Mouse (Mus musculus) brown adipose tissue, adult 24 weeks (tissue): Measurements from ENCODE around the gene E130308A19Rik. TPM values are rescaled to one million over a fixed set of nuclear protein-coding genes. Genes with fewer than 3 reads are reported as not detected.
A peak's percentile ranks its signal among the peaks of the same experiment; 100 is the strongest.
"Not testable (repeated sequence)": the region's sequence is repeated elsewhere in the genome, so short reads cannot be mapped to it uniquely, and the experiment has no call there.

Experiments used
- H3K27ac ChIP-seq: fragments of 200-500 bp; replicated peaks from 2 replicates; pipeline ENCODE4 v1.5.1; 2012; ENCODE audit warnings: low read depth, mild to moderate bottlenecking, low read length
- H3K4me1 ChIP-seq: fragments of 200-500 bp; 2 replicates; pipeline ENCODE4 v1.6.1; 2012; ENCODE audit warnings: low read length, mixed read lengths; ENCODE audit not compliant: control insufficient read depth, insufficient read depth, insufficient read length
- H3K4me3 ChIP-seq: fragments of 200-500 bp; 2 replicates; pipeline ENCODE4 v1.5.1; 2012; ENCODE audit warnings: low read depth, mild to moderate bottlenecking, low read length, moderate library complexity; ENCODE audit not compliant: insufficient read depth
- polyA plus RNA-seq: library from polyadenylated mRNA; stranded (reverse); fragments of >200 nt; gene quantifications from 2 replicates; pipeline ENCODE4 v1.2.4, GENCODE M21; 2012; ENCODE audit not compliant: missing spikeins, insufficient read depth, insufficient read length

E130308A19Rik gene
- polyA plus RNA-seq, 1 experiment, result 1.7 TPM

DNA sequence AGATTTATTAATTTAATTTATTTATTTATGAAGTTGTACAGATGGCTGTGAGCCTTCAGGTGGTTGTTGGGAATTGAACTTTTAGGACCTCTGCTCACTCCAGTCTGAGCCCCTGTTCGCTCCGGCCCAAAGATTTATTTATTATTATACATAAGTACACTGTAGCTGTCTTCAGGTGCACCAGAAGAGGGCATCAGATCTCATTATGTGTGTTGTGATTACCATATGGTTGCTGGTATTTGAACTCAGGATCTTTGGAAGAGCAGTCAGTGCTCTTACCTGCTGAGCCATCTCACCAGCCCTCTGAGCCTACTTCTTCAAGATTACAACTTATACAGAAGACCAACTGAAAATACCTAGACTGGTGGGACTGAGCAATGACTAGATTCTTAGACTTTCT is 167.6 kb downstream of the E130308A19Rik start:
- not testable (repeated sequence) for H3K4me1 ChIP-seq, H3K27ac ChIP-seq, H3K4me3 ChIP-seq

- Histone ChIP-seq H3K4me3 (no peak overlapping the region), H3K4me1 (no peaks in the 10 kb centered on the region), H3K27ac (no peak overlapping the region)
These were observed 168.1 kb downstream of the E130308A19Rik start for GRCm38 (mm10) chr4:59794116-59794515.

- no peak overlapping the region for H3K4me3 ChIP-seq
- H3K27ac ChIP-seq, result no peak overlapping the region
- H3K4me1 ChIP-seq, result no peaks in the 10 kb centered on the region
These were observed 169.9 kb downstream of the E130308A19Rik start for GRCm38 (mm10) chr4:59795788-59796455.

DNA sequence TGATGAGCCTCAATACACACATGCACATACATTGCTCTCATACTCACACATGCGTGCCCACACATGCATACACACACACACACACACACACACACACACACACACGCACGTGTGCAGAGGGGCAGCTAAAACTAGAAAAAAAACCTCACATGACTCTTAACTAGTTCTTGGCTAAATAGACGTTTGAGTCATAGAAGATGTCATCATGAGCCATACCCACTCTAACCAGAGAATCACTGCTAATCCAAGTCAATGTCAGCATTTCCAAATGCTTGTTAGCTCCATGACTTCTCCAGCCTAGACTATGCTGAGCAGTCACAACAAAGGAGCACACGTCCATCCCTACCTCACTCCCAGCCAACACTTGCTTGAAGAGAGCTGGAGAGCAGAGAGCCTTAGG is 174.2 kb downstream of the E130308A19Rik start:
- Histone ChIP-seq H3K4me1 (no peaks in the 10 kb centered on the region), H3K4me3 (no peak overlapping the region), H3K27ac (no peak overlapping the region)

- no peak within 1 kb of the TSS for H3K27ac ChIP-seq
- no peaks in the 10 kb centered on the region for H3K4me1 ChIP-seq
- no peak within 1 kb of the TSS for H3K4me3 ChIP-seq
These were observed 175.5 kb downstream of the E130308A19Rik start, which contains the start of gene Inip for GRCm38 (mm10) chr4:59801489-59801888. Gene Inip (minus strand): TSS chr4:59801589.

DNA sequence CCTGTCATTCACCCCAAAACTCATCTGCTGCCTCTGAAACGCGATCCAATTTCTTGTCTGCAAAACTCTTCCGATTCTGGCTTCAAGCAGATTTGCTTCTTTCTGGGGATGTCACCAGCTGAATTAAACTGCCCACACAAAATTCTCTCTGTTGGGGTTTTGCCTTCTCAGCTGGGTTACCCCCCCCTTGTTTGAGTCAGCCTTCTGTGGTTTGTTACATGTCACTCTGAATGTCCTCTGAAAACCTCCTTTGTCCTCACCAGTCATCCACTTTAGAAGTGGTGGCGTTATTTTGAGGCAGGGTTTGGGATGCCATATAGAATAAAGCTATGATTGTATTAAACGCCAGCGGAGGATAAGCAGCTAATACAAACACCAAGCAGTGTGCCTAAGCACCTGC is 176.1 kb downstream of the E130308A19Rik start:
- Histone ChIP-seq H3K27ac (no peak overlapping the region), H3K4me1 (no peaks in the 10 kb centered on the region), H3K4me3 (no peak overlapping the region)

DNA sequence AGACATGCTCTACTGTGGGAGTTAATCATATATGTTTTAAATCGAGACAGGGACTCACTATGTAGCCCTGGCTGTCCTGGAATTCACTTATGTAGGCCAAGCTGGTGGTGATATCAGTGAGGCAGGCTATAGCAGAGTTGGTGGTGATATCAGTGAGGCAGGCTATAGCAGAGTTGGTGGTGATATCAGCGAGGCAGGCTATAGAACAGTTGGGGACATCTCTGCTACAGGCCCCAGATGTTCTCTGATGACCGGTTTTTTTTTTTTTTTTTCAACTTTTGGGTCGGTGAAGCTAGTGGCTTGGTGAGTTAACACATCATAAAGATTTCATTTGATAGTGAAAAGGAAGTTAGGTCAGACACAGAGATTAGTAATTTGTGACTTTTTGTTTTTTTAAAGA is 176.8 kb downstream of the E130308A19Rik start:
- Histone ChIP-seq H3K4me3 (no peak overlapping the region), H3K4me1 (no peaks in the 10 kb centered on the region), H3K27ac (no peak overlapping the region)

DNA sequence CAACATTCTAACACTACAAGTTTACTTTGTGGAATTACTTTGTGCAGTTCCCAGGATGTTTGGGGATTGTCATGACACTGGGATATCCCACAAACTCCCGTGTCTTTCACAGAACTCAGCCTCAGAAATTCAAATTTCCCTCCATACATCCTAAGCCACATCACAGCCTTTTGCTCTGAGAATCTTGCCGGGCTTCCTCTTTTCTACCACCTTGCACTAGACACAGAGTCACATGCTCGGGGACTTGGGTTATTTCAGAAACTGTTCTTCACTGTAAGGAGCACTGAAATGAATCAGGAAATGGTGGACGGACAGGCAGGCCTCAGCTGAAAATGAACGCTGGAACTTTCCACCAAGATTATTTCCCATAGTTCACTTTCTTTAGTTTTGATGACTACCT is 177.3 kb downstream of the E130308A19Rik start:
- Histone ChIP-seq H3K4me1 (no peaks in the 10 kb centered on the region), H3K4me3 (no peak overlapping the region), H3K27ac (0 out of 2 replicates have a peak overlapping the region, but pooled peaks have one; percentile 7)

DNA sequence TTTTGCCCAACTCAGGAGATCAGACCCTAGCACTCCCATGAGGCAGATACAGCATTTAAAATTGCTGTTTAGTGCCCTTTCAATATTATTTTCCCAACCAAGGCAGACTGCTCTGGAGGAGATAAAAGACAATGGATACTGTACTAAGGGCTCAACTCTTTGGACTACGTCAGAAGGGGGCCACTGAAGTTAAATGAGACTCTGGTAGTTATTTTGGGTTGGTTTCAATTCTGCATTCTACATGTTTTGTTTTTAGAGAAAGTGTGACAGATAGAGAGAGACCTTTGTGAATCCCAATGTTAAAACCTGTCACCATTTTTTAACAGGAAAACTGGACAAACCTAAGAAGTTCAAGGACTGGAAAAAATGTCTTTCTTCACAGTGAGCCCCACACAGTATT is 178.7 kb downstream of the E130308A19Rik start:
- no peak overlapping the region for H3K4me3 ChIP-seq
- no peak overlapping the region for H3K27ac ChIP-seq
- no peaks in the 10 kb centered on the region for H3K4me1 ChIP-seq

DNA sequence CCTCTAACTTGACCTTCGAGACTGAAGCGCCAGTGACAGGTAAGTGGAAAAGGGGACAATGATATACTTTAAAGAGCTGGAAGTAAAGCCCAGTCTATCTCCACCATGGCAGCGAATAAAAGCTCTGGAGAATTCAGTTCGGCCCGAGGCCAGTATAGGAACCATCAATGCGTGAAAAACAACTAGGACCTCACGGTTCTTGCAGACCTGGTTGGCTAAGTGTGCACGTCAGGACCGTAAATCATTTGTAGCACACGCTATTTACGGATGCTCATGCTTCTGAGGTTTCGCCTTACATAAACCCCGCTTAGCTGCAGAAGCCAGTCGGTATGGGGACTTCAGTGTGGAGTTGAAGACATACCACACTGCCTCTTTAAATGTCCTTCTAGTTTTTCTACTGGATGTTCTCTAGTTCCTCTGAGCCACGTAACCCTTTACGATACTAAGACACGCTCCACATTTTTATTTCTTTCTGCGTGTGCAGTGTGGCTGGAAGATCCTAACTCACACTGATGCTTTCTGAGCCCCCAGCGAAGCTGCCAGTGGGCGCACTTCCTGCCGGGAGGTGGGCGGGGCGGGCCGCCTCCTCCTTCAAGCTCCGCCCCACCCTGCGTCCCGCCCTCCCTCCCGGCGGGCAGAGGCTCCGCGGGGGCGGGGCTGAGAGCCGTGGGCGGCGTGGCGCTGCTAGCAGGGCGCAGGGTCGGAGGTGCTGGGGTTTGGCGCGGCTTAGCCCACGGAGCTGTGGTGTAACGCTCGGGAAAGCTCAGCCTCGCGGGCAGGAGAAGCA is 179.4 kb downstream of the E130308A19Rik start, which contains the start of gene Snx30:
TSS of gene Snx30 (plus strand) at position 660 of the 787 bp plus-strand sequence.
- H3K4me3 ChIP-seq, result peak within 1 kb of the TSS; percentile 90
- H3K27ac ChIP-seq, result peak within 1 kb of the TSS; percentile 29
- no peaks in the 10 kb centered on the region for H3K4me1 ChIP-seq

GRCm38 (mm10) chr4:59805968-59806878 is 180.2 kb downstream of the E130308A19Rik start:
- Histone ChIP-seq H3K4me3 (peak overlapping the region; percentile 90), H3K4me1 (no peaks in the 10 kb centered on the region)

GRCm38 (mm10) chr4:59806879-59807195 is 180.8 kb downstream of the E130308A19Rik start:
- Histone ChIP-seq H3K4me1 (no peaks in the 10 kb centered on the region), H3K4me3 (peak overlapping the region; percentile 90), H3K27ac (0 out of 2 replicates have a peak overlapping the region, but pooled peaks have one; percentile 3)

More at GRCm38 (mm10) chr4:59805968-59806878, 180.2 kb downstream of the E130308A19Rik start:
- H3K27ac ChIP-seq, result peak overlapping the region; percentile 29; the same call in 1 of the 2 replicates

GRCm38 (mm10) chr4:59807521-59807920 is 181.5 kb downstream of the E130308A19Rik start:
- no peak overlapping the region for H3K4me3 ChIP-seq
- no peaks in the 10 kb centered on the region for H3K4me1 ChIP-seq
- H3K27ac ChIP-seq, result no peak overlapping the region

DNA sequence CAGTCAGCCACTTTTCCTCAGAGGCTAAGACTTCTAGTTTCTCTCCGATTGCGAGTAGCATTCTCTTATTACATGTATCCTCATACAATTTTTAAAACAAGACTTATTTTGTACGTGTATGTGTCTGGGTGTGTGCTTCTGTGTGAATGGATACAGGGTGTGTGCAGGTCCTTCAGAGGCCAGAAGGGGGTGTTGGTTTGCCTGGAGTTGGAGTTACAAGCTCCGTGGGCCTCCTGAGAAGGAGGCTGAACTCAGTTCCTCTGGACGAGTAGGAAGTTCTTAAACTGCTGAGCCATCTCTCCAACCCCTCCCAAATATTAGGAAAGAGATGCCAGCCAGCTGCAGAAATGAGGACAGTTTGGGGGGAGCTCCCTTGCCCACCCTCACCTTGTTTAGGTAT is 182.4 kb downstream of the E130308A19Rik start:
- H3K27ac ChIP-seq, result no peak overlapping the region
- no peaks in the 10 kb centered on the region for H3K4me1 ChIP-seq
- no peak overlapping the region for H3K4me3 ChIP-seq
